Mouse (Mus musculus): ENCODE data around the gene Usp38. TPM values are rescaled to one million over a fixed set of nuclear protein-coding genes. Genes with fewer than 3 reads are reported as not detected.

Usp38 gene
- total and polyA plus RNA-seq, 2 experiments = 5.2 to 14.0 TPM

GRCm38 (mm10) chr8:80948405-80949183 is 66.1 kb downstream of the Usp38 start:
- WGBS = 66% methylated on average over 7 of the region's 7 CpGs
- H3K27ac ChIP-seq (replicated peaks; ENCODE audit: insufficient read depth, low read depth, low read length) = peak overlapping the region; percentile 19; the same call in 1 of the 2 replicates
- DNase-seq (ENCODE audit: extremely low read depth, low read depth, low spot score) = peak; percentile 44

GRCm38 (mm10) chr8:80943742-80944141 is 71.0 kb downstream of the Usp38 start:
- H3K4me1 ChIP-seq (ENCODE audit: control insufficient read depth, insufficient read depth, low read length) = 0 out of 2 replicates have a peak, but pooled peaks cover under 1% of the 10 kb centered on the region
- no peak overlapping the region for H3K27ac ChIP-seq (replicated peaks; ENCODE audit: insufficient read depth, low read depth, low read length)
- no peaks in the 10 kb centered on the region for H3K79me2 ChIP-seq (ENCODE audit: control insufficient read depth, insufficient read depth, low read length)
- no peaks in the 10 kb centered on the region for H3K36me3 ChIP-seq (ENCODE audit: control insufficient read depth, insufficient read depth, low read length)
- DNase-seq (ENCODE audit: extremely low read depth, low read depth, low spot score) = no peak
- no peak overlapping the region for H3K4me3 ChIP-seq (ENCODE audit: insufficient read depth, low read depth, low read length)
- no peak overlapping the region for H3K9ac ChIP-seq (ENCODE audit: low read depth, low read length)
- no peak for TF ChIP-seq POLR2A (IDR thresholded peaks at IDR 0.05; ENCODE audit: extremely low read depth, insufficient read depth, low read length)
- TF ChIP-seq CTCF (IDR thresholded peaks at IDR 0.05; ENCODE audit: low read depth, low read length) = no peak
- 92% methylated on average over 3 of the region's 3 CpGs for WGBS
- no peaks in the 10 kb centered on the region for H3K27me3 ChIP-seq (ENCODE audit: control insufficient read depth, insufficient read depth, low read length)

More at GRCm38 (mm10) chr8:80948405-80949183, 66.1 kb downstream of the Usp38 start:
- Histone ChIP-seq H3K36me3 (ENCODE audit: control insufficient read depth, insufficient read depth, low read length) (no peaks in the 10 kb centered on the region), H3K79me2 (ENCODE audit: control insufficient read depth, insufficient read depth, low read length) (no peaks in the 10 kb centered on the region), H3K4me3 (ENCODE audit: insufficient read depth, low read depth, low read length) (no peak overlapping the region), H3K4me1 (ENCODE audit: control insufficient read depth, insufficient read depth, low read length) (peaks cover 7% of the 10 kb centered on the region; the same call in 1 of the 2 replicates), H3K27me3 (ENCODE audit: control insufficient read depth, insufficient read depth, low read length) (no peaks in the 10 kb centered on the region), H3K9ac (ENCODE audit: low read depth, low read length) (no peak overlapping the region)
- TF ChIP-seq CTCF (IDR thresholded peaks at IDR 0.05; ENCODE audit: low read depth, low read length) (no peak), POLR2A (IDR thresholded peaks at IDR 0.05; ENCODE audit: extremely low read depth, insufficient read depth, low read length) (no peak)

GRCm38 (mm10) chr8:80941621-80942020 is 73.1 kb downstream of the Usp38 start:
- WGBS = 95% methylated on average over 3 of the region's 3 CpGs
- Histone ChIP-seq H3K27me3 (ENCODE audit: control insufficient read depth, insufficient read depth, low read length) (no peaks in the 10 kb centered on the region), H3K9ac (ENCODE audit: low read depth, low read length) (no peak overlapping the region), H3K27ac (replicated peaks; ENCODE audit: insufficient read depth, low read depth, low read length) (no peak overlapping the region), H3K79me2 (ENCODE audit: control insufficient read depth, insufficient read depth, low read length) (no peaks in the 10 kb centered on the region), H3K36me3 (ENCODE audit: control insufficient read depth, insufficient read depth, low read length) (no peaks in the 10 kb centered on the region), H3K4me3 (ENCODE audit: insufficient read depth, low read depth, low read length) (no peak overlapping the region), H3K4me1 (ENCODE audit: control insufficient read depth, insufficient read depth, low read length) (0 out of 2 replicates have a peak, but pooled peaks cover 2% of the 10 kb centered on the region)
- TF ChIP-seq POLR2A (IDR thresholded peaks at IDR 0.05; ENCODE audit: extremely low read depth, insufficient read depth, low read length) (no peak), CTCF (IDR thresholded peaks at IDR 0.05; ENCODE audit: low read depth, low read length) (no peak)
- no peak for DNase-seq (ENCODE audit: extremely low read depth, low read depth, low spot score)

GRCm38 (mm10) chr8:80937814-80938650 is 76.7 kb downstream of the Usp38 start:
- H3K9ac ChIP-seq (ENCODE audit: low read depth, low read length) = no peak overlapping the region
- no peaks in the 10 kb centered on the region for H3K27me3 ChIP-seq (ENCODE audit: control insufficient read depth, insufficient read depth, low read length)
- TF ChIP-seq POLR2A (IDR thresholded peaks at IDR 0.05; ENCODE audit: extremely low read depth, insufficient read depth, low read length) = no peak
- TF ChIP-seq CTCF (IDR thresholded peaks at IDR 0.05; ENCODE audit: low read depth, low read length) = no peak
- H3K4me1 ChIP-seq (ENCODE audit: control insufficient read depth, insufficient read depth, low read length) = 0 out of 2 replicates have a peak, but pooled peaks cover 2% of the 10 kb centered on the region
- 48% methylated on average over 15 of the region's 15 CpGs for WGBS
- no peak overlapping the region for H3K27ac ChIP-seq (replicated peaks; ENCODE audit: insufficient read depth, low read depth, low read length)
- no peaks in the 10 kb centered on the region for H3K36me3 ChIP-seq (ENCODE audit: control insufficient read depth, insufficient read depth, low read length)
- no peaks in the 10 kb centered on the region for H3K79me2 ChIP-seq (ENCODE audit: control insufficient read depth, insufficient read depth, low read length)
- no peak overlapping the region for H3K4me3 ChIP-seq (ENCODE audit: insufficient read depth, low read depth, low read length)
- no peak for DNase-seq (ENCODE audit: extremely low read depth, low read depth, low spot score)

Other genes with a start within 250 kb of the Usp38 start
- gene Gab1, start 134.4 kb downstream of the Usp38 start, total RNA-seq (2014; rRNA removed) = 5.1 and 7.9 TPM in 2 replicates
- 5.0 and 5.8 TPM in 2 replicates for gene Gab1, start 134.4 kb downstream of the Usp38 start, polyA plus RNA-seq (2012; rRNA removed)

Data from liver, adult 2 months (tissue).